Mouse (Mus musculus) forebrain, embryonic 12.5 days (tissue): ENCODE data around the gene Pparg. TPM values are rescaled to one million over a fixed set of nuclear protein-coding genes. Genes with fewer than 3 reads are reported as not detected.

Experiments
- ATAC-seq: fragments of 200-750 bp; cut with Nextera tagmentation; 2 replicates; pipeline ENCODE4 v1.8.0; 2017; ENCODE audit warnings: moderate TSS enrichment; ENCODE audit not compliant: low FRiP score
- H3K27ac ChIP-seq: fragments of 300-500 bp; sonication (generic); 2 replicates; pipeline ENCODE4 v1.5.1; 2016; ENCODE audit warnings: mild to moderate bottlenecking
- H3K27me3 ChIP-seq: fragments of 300-500 bp; sonication (generic); 2 replicates; pipeline ENCODE4 v1.6.1; 2016; ENCODE audit warnings: mild to moderate bottlenecking
- H3K36me3 ChIP-seq: fragments of 300-500 bp; sonication (generic); replicated peaks from 2 replicates; pipeline ENCODE4 v1.6.1; 2016; ENCODE audit warnings: mild to moderate bottlenecking
- H3K4me1 ChIP-seq: fragments of 300-500 bp; sonication (generic); 2 replicates; pipeline ENCODE4 v1.6.1; 2016
- H3K4me2 ChIP-seq: fragments of 300-500 bp; sonication (generic); 2 replicates; pipeline ENCODE4 v1.6.1; 2016; ENCODE audit warnings: mild to moderate bottlenecking, moderate library complexity
- H3K4me3 ChIP-seq: fragments of 300-500 bp; sonication (generic); replicated peaks from 2 replicates; pipeline ENCODE4 v1.5.1; 2016; ENCODE audit warnings: mild to moderate bottlenecking
- H3K9ac ChIP-seq: fragments of 300-500 bp; sonication (generic); 2 replicates; pipeline ENCODE4 v1.6.1; 2016; ENCODE audit warnings: mild to moderate bottlenecking
- H3K9me3 ChIP-seq: fragments of 300-500 bp; sonication (generic); 2 replicates; pipeline ENCODE4 v1.6.1; 2016
- WGBS: fragments of 180-500 bp; shearing (Covaris S2); methylation state at CpG from one replicate; pipeline ENCODE4 v1.1.7; 2016; 5-methylcytosine and 5-hydroxymethylcytosine counted together
- polyA plus RNA-seq: library from polyadenylated mRNA; unstranded; fragments of >200 nt; fragmentation: Nextera tagmentation; extraction: Ambion mirVana; gene quantifications from 2 replicates; pipeline ENCODE4 v1.2.1, GENCODE M21; 2016

Gene Pparg
- polyA plus RNA-seq, 1 experiment from 2014 or later = not detected

- Histone ChIP-seq H3K4me3 (no peak overlapping the region), H3K4me2 (no peak overlapping the region), H3K36me3 (no peaks in the 10 kb centered on the region), H3K9me3 (no peaks in the 10 kb centered on the region), H3K27ac (no peak overlapping the region), H3K9ac (no peak overlapping the region), H3K27me3 (peaks cover 16% of the 10 kb centered on the region), H3K4me1 (peaks cover 14% of the 10 kb centered on the region)
- ATAC-seq = no peak
- 61% methylated on average over 7 of the region's 7 CpGs for WGBS
Observed at GRCm38 (mm10) chr6:115477081-115477695, 116.4 kb downstream of the Pparg start.

- no peak overlapping the region for H3K4me2 ChIP-seq
- no peak overlapping the region for H3K9ac ChIP-seq
- no peak overlapping the region for H3K4me3 ChIP-seq
- H3K9me3 ChIP-seq = no peaks in the 10 kb centered on the region
- H3K27me3 ChIP-seq = peaks cover 25% of the 10 kb centered on the region
- H3K27ac ChIP-seq = no peak overlapping the region
- peaks cover 14% of the 10 kb centered on the region for H3K4me1 ChIP-seq
- no peaks in the 10 kb centered on the region for H3K36me3 ChIP-seq
- ATAC-seq = no peak
Observed at GRCm38 (mm10) chr6:115479963-115480321, 119.2 kb downstream of the Pparg start.

- Histone ChIP-seq H3K27ac (no peak overlapping the region), H3K9ac (no peak overlapping the region), H3K4me3 (no peak overlapping the region), H3K36me3 (no peaks in the 10 kb centered on the region), H3K9me3 (no peaks in the 10 kb centered on the region), H3K4me1 (peaks cover 14% of the 10 kb centered on the region), H3K4me2 (no peak overlapping the region), H3K27me3 (peaks cover 26% of the 10 kb centered on the region)
- no peak for ATAC-seq
- WGBS = 36% methylated on average over 5 of the region's 5 CpGs
Observed at GRCm38 (mm10) chr6:115480322-115481017, 119.7 kb downstream of the Pparg start.

GRCm38 (mm10) chr6:115481018-115481354, 120.2 kb downstream of the Pparg start:
- 3% methylated on average over 1 of the region's 1 CpGs for WGBS
- no peak overlapping the region for H3K27ac ChIP-seq
- ATAC-seq = no peak
- H3K36me3 ChIP-seq = no peaks in the 10 kb centered on the region
- H3K27me3 ChIP-seq = peaks cover 29% of the 10 kb centered on the region
- H3K9me3 ChIP-seq = no peaks in the 10 kb centered on the region
- H3K4me1 ChIP-seq = peaks cover 14% of the 10 kb centered on the region
- no peak overlapping the region for H3K4me2 ChIP-seq
- H3K4me3 ChIP-seq = no peak overlapping the region
- H3K9ac ChIP-seq = no peak overlapping the region

- Histone ChIP-seq H3K36me3 (no peaks in the 10 kb centered on the region), H3K4me3 (no peak overlapping the region), H3K9ac (no peak overlapping the region), H3K27ac (no peak overlapping the region), H3K27me3 (peaks cover 29% of the 10 kb centered on the region), H3K4me1 (peaks cover 14% of the 10 kb centered on the region), H3K9me3 (no peaks in the 10 kb centered on the region), H3K4me2 (no peak overlapping the region)
- no peak for ATAC-seq
- WGBS = 30% methylated on average over 3 of the region's 3 CpGs
Observed at GRCm38 (mm10) chr6:115481603-115482002, 120.9 kb downstream of the Pparg start.

GRCm38 (mm10) chr6:115485635-115486034, 124.9 kb downstream of the Pparg start:
- H3K36me3 ChIP-seq = no peaks in the 10 kb centered on the region
- peaks cover 24% of the 10 kb centered on the region for H3K27me3 ChIP-seq
- H3K4me1 ChIP-seq = peaks cover 8% of the 10 kb centered on the region
- no peaks in the 10 kb centered on the region for H3K9me3 ChIP-seq
- H3K4me3 ChIP-seq = no peak overlapping the region
- H3K9ac ChIP-seq = no peak overlapping the region
- WGBS = 70% methylated on average over 6 of the region's 6 CpGs
- H3K27ac ChIP-seq = no peak overlapping the region
- ATAC-seq = no peak
- H3K4me2 ChIP-seq = no peak overlapping the region

- Histone ChIP-seq H3K27me3 (peaks cover 8% of the 10 kb centered on the region; the same call in 1 of the 2 replicates), H3K4me3 (no peak overlapping the region), H3K27ac (no peak overlapping the region), H3K9ac (no peak overlapping the region), H3K4me1 (no peaks in the 10 kb centered on the region), H3K36me3 (no peaks in the 10 kb centered on the region), H3K4me2 (no peak overlapping the region), H3K9me3 (no peaks in the 10 kb centered on the region)
- no peak for ATAC-seq
- WGBS = 74% methylated on average over 9 of the region's 9 CpGs
Observed at GRCm38 (mm10) chr6:115489831-115490230, 129.1 kb downstream of the Pparg start.

GRCm38 (mm10) chr6:115492952-115493613, 132.3 kb downstream of the Pparg start:
- Histone ChIP-seq H3K9me3 (no peaks in the 10 kb centered on the region), H3K9ac (no peak overlapping the region), H3K4me2 (no peak overlapping the region), H3K36me3 (no peaks in the 10 kb centered on the region), H3K4me3 (no peak overlapping the region), H3K27ac (no peak overlapping the region), H3K27me3 (no peaks in the 10 kb centered on the region), H3K4me1 (no peaks in the 10 kb centered on the region)
- ATAC-seq = no peak
- WGBS = 83% methylated on average over 11 of the region's 11 CpGs

GRCm38 (mm10) chr6:115493824-115494223, 133.1 kb downstream of the Pparg start:
- H3K9me3 ChIP-seq = no peaks in the 10 kb centered on the region
- no peaks in the 10 kb centered on the region for H3K4me1 ChIP-seq
- no peak overlapping the region for H3K27ac ChIP-seq
- H3K36me3 ChIP-seq = no peaks in the 10 kb centered on the region
- no peaks in the 10 kb centered on the region for H3K27me3 ChIP-seq
- no peak for ATAC-seq
- H3K4me3 ChIP-seq = no peak overlapping the region
- H3K4me2 ChIP-seq = no peak overlapping the region
- H3K9ac ChIP-seq = no peak overlapping the region

GRCm38 (mm10) chr6:115499540-115499939, 138.8 kb downstream of the Pparg start:
- Histone ChIP-seq H3K27ac (no peak overlapping the region), H3K9ac (no peak overlapping the region), H3K36me3 (no peaks in the 10 kb centered on the region), H3K4me3 (no peak overlapping the region), H3K4me1 (no peaks in the 10 kb centered on the region), H3K4me2 (no peak overlapping the region), H3K9me3 (no peaks in the 10 kb centered on the region), H3K27me3 (no peaks in the 10 kb centered on the region)
- ATAC-seq = no peak
- WGBS = 81% methylated on average over 14 of the region's 14 CpGs

- no peaks in the 10 kb centered on the region for H3K27me3 ChIP-seq
- ATAC-seq = no peak
Observed at GRCm38 (mm10) chr6:115500234-115500633, 139.5 kb downstream of the Pparg start.

GRCm38 (mm10) chr6:115501131-115501530, 140.4 kb downstream of the Pparg start:
- Histone ChIP-seq H3K36me3 (no peaks in the 10 kb centered on the region), H3K4me3 (no peak overlapping the region), H3K9me3 (no peaks in the 10 kb centered on the region), H3K9ac (no peak overlapping the region), H3K4me2 (no peak overlapping the region), H3K4me1 (no peaks in the 10 kb centered on the region), H3K27ac (no peak overlapping the region), H3K27me3 (no peaks in the 10 kb centered on the region)
- WGBS = 70% methylated on average over 3 of the region's 3 CpGs
- no peak for ATAC-seq

More at GRCm38 (mm10) chr6:115500234-115500633, 139.5 kb downstream of the Pparg start:
- Histone ChIP-seq H3K4me1 (no peaks in the 10 kb centered on the region), H3K4me2 (no peak overlapping the region), H3K9me3 (no peaks in the 10 kb centered on the region), H3K4me3 (no peak overlapping the region), H3K27ac (no peak overlapping the region), H3K36me3 (no peaks in the 10 kb centered on the region), H3K9ac (no peak overlapping the region)
- 89% methylated on average over 10 of the region's 10 CpGs for WGBS

GRCm38 (mm10) chr6:115503038-115503437, 142.3 kb downstream of the Pparg start:
- no peak overlapping the region for H3K27ac ChIP-seq
- H3K36me3 ChIP-seq = no peaks in the 10 kb centered on the region
- no peaks in the 10 kb centered on the region for H3K9me3 ChIP-seq
- no peak overlapping the region for H3K9ac ChIP-seq
- no peak overlapping the region for H3K4me2 ChIP-seq
- no peak overlapping the region for H3K4me3 ChIP-seq
- WGBS = 95% methylated on average over 4 of the region's 4 CpGs
- H3K27me3 ChIP-seq = no peaks in the 10 kb centered on the region
- ATAC-seq = no peak
- H3K4me1 ChIP-seq = no peaks in the 10 kb centered on the region
